Mouse (Mus musculus) heart, embryonic 11.5 days (tissue): ENCODE results near the gene AI481877. TPM values are rescaled to one million over a fixed set of nuclear protein-coding genes. Genes with fewer than 3 reads are reported as not detected.

Experiments
- ATAC-seq: fragments of 200-750 bp; cut with Nextera tagmentation; replicated peaks from 2 replicates; pipeline ENCODE4 v1.8.0; 2017; ENCODE audit warnings: moderate library complexity; ENCODE audit not compliant: insufficient number of reproducible peaks, low FRiP score, low TSS enrichment
- H3K27ac ChIP-seq: fragments of 300-500 bp; sonication (generic); 2 replicates; pipeline ENCODE4 v1.5.1; 2014; ENCODE audit warnings: mild to moderate bottlenecking, low read depth, low read length
- H3K27me3 ChIP-seq: fragments of 300-500 bp; sonication (generic); 2 replicates; pipeline ENCODE4 v1.6.1; 2014; ENCODE audit warnings: mild to moderate bottlenecking, low read length, mixed read lengths; ENCODE audit not compliant: control insufficient read depth, insufficient read depth
- H3K36me3 ChIP-seq: fragments of 300-500 bp; sonication (generic); 2 replicates; pipeline ENCODE4 v1.6.1; 2014; ENCODE audit warnings: mild to moderate bottlenecking, low read length, moderate library complexity, mixed read lengths; ENCODE audit not compliant: control insufficient read depth, insufficient read depth
- H3K4me1 ChIP-seq: fragments of 300-500 bp; sonication (generic); 2 replicates; pipeline ENCODE4 v1.6.1; 2014; ENCODE audit warnings: low read length; ENCODE audit not compliant: control insufficient read depth, insufficient read depth
- H3K4me2 ChIP-seq: fragments of 300-500 bp; sonication (generic); 2 replicates; pipeline ENCODE4 v1.6.1; 2014; ENCODE audit warnings: mild to moderate bottlenecking, moderate library complexity
- H3K4me3 ChIP-seq: fragments of 300-500 bp; sonication (generic); 2 replicates; pipeline ENCODE4 v1.5.1; 2014; ENCODE audit warnings: low read depth, low read length
- H3K9ac ChIP-seq: fragments of 300-500 bp; sonication (generic); 2 replicates; pipeline ENCODE4 v1.6.1; 2014; ENCODE audit warnings: mild to moderate bottlenecking, low read depth, low read length, moderate library complexity
- H3K9me3 ChIP-seq: fragments of 300-500 bp; sonication (generic); replicated peaks from 2 replicates; pipeline ENCODE4 v1.6.1; 2016; ENCODE audit warnings: low read length; ENCODE audit not compliant: control insufficient read depth
- WGBS: fragments of 180-500 bp; shearing (Covaris S2); extraction: QIAGEN DNeasy Blood & Tissue Kit; methylation state at CpG from one replicate; pipeline ENCODE4 v1.1.7; 2014; ENCODE audit not compliant: insufficient replicate concordance; 5-methylcytosine and 5-hydroxymethylcytosine counted together
- polyA plus RNA-seq: library from polyadenylated mRNA; unstranded; fragments of >200 nt; fragmentation: Nextera tagmentation; extraction: Ambion mirVana; gene quantifications from 2 replicates; pipeline ENCODE4 v1.2.1, GENCODE M21; 2014

AI481877 gene
- polyA plus RNA-seq, 1 experiment from 2014 or later = not detected

GRCm38 (mm10) chr4:59057929-59058328, 80.9 kb downstream of the AI481877 start:
- Histone ChIP-seq H3K4me1 (peaks cover 5% of the 10 kb centered on the region; the same call in 1 of the 2 replicates), H3K27me3 (no peaks in the 10 kb centered on the region), H3K36me3 (no peaks in the 10 kb centered on the region), H3K27ac (no peak overlapping the region), H3K9me3 (no peaks in the 10 kb centered on the region), H3K9ac (no peak overlapping the region), H3K4me2 (no peak overlapping the region), H3K4me3 (no peak overlapping the region)
- no peak for ATAC-seq
- WGBS = 81% methylated on average over 3 of the region's 3 CpGs

- no peaks in the 10 kb centered on the region for H3K27me3 ChIP-seq
- H3K4me2 ChIP-seq = no peak overlapping the region
Measured at GRCm38 (mm10) chr4:59051081-59051480, 87.7 kb downstream of the AI481877 start.

GRCm38 (mm10) chr4:59047222-59047621, 91.6 kb downstream of the AI481877 start:
- Histone ChIP-seq H3K4me2 (no peak overlapping the region), H3K4me1 (no peaks in the 10 kb centered on the region), H3K9ac (no peak overlapping the region), H3K4me3 (no peak overlapping the region), H3K9me3 (no peaks in the 10 kb centered on the region), H3K36me3 (no peaks in the 10 kb centered on the region), H3K27me3 (no peaks in the 10 kb centered on the region), H3K27ac (no peak overlapping the region)
- no peak for ATAC-seq
- 43% methylated on average over 3 of the region's 3 CpGs for WGBS

More at GRCm38 (mm10) chr4:59051081-59051480, 87.7 kb downstream of the AI481877 start:
- Histone ChIP-seq H3K9ac (no peak overlapping the region), H3K36me3 (no peaks in the 10 kb centered on the region), H3K4me1 (peaks cover 5% of the 10 kb centered on the region; the same call in 1 of the 2 replicates), H3K27ac (no peak overlapping the region), H3K9me3 (no peaks in the 10 kb centered on the region), H3K4me3 (no peak overlapping the region)
- 82% methylated on average over 1 of the region's 1 CpGs for WGBS
- ATAC-seq = no peak

DNA sequence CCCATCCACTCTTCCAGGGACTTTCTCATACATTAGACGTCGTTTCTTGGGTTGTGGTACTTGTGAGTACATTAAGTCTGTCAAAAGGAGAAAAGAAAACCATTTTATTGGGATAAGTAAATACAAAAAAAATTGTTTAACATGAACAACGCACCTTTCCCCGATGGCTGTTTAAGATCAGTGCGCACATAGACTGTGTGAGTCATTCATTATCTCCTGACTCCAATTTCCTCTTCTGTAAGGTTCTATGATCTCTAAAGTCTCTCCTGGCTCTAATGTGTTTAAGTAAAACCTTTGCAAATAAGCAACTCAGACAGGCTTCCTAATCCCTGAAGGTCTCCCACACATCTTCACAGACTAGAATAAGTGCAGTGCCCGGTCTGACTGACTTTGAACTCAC, 94.9 kb downstream of the AI481877 start:
- Histone ChIP-seq H3K4me3 (no peak overlapping the region), H3K4me1 (no peaks in the 10 kb centered on the region), H3K9ac (no peak overlapping the region), H3K27ac (no peak overlapping the region), H3K9me3 (no peaks in the 10 kb centered on the region), H3K27me3 (no peaks in the 10 kb centered on the region), H3K4me2 (no peak overlapping the region), H3K36me3 (no peaks in the 10 kb centered on the region; the same call in 1 of the 2 replicates)
- WGBS = 85% methylated on average over 6 of the region's 6 CpGs
- ATAC-seq = no peak

- ATAC-seq = no peak
- Histone ChIP-seq H3K9me3 (no peaks in the 10 kb centered on the region), H3K4me3 (no peak overlapping the region), H3K27me3 (no peaks in the 10 kb centered on the region), H3K36me3 (no peaks in the 10 kb centered on the region; the same call in 1 of the 2 replicates), H3K9ac (no peak overlapping the region), H3K4me2 (no peak overlapping the region), H3K27ac (no peak overlapping the region), H3K4me1 (no peaks in the 10 kb centered on the region)
- WGBS = 92% methylated on average over 5 of the region's 5 CpGs
Measured at GRCm38 (mm10) chr4:59043074-59043473, 95.7 kb downstream of the AI481877 start.

- H3K4me1 ChIP-seq = no peaks in the 10 kb centered on the region
- H3K9me3 ChIP-seq = no peaks in the 10 kb centered on the region
- no peak overlapping the region for H3K27ac ChIP-seq
- H3K27me3 ChIP-seq = no peaks in the 10 kb centered on the region
- H3K9ac ChIP-seq = no peak overlapping the region
- no peak overlapping the region for H3K4me2 ChIP-seq
- no peaks in the 10 kb centered on the region; the same call in 1 of the 2 replicates for H3K36me3 ChIP-seq
- ATAC-seq = no peak
- H3K4me3 ChIP-seq = no peak overlapping the region
- 84% methylated on average over 11 of the region's 11 CpGs for WGBS
Measured at GRCm38 (mm10) chr4:59040397-59041287, 98.1 kb downstream of the AI481877 start.

DNA sequence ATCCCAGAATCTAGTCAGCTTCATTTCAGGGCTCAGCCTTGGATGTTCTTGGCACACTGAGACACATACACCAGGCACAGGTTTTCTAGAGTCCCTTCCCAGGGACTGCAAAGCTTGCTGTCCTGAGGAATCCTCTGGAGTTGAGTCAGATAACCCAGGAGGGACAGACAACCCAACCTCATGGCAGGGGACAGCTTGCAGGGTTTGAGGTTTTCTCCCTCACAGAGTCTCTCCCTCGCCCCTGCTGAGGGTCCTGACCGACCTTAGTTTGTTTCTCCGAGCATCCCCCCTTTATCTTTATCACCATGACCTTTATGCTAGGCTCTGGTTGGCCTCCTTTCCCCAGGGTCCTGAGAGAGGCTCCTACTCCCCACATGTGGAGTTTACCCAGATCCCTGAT, 101.3 kb downstream of the AI481877 start:
- ATAC-seq = no peak
- 57% methylated on average over 3 of the region's 3 CpGs for WGBS
- Histone ChIP-seq H3K27ac (no peak overlapping the region), H3K9me3 (no peaks in the 10 kb centered on the region), H3K9ac (no peak overlapping the region), H3K4me3 (no peak overlapping the region), H3K4me1 (no peaks in the 10 kb centered on the region), H3K27me3 (no peaks in the 10 kb centered on the region), H3K4me2 (no peak overlapping the region), H3K36me3 (no peaks in the 10 kb centered on the region; the same call in 1 of the 2 replicates)

- Histone ChIP-seq H3K4me3 (no peak overlapping the region), H3K36me3 (no peaks in the 10 kb centered on the region), H3K4me2 (no peak overlapping the region), H3K27me3 (no peaks in the 10 kb centered on the region), H3K9ac (no peak overlapping the region), H3K27ac (no peak overlapping the region), H3K9me3 (no peaks in the 10 kb centered on the region), H3K4me1 (no peaks in the 10 kb centered on the region)
- ATAC-seq = no peak
- 49% methylated on average over 13 of the region's 13 CpGs for WGBS
Measured at GRCm38 (mm10) chr4:59036490-59037127, 102.2 kb downstream of the AI481877 start.
